Mouse (Mus musculus): ENCODE measurements around the gene Nol4l. TPM values are rescaled to one million over a fixed set of nuclear protein-coding genes. Genes with fewer than 3 reads are reported as not detected.

Gene Nol4l
- polyA plus RNA-seq (2012; ENCODE audit: insufficient read depth, insufficient read length, missing spikeins), result 15.9 and 19.2 TPM in 2 replicates

DNA sequence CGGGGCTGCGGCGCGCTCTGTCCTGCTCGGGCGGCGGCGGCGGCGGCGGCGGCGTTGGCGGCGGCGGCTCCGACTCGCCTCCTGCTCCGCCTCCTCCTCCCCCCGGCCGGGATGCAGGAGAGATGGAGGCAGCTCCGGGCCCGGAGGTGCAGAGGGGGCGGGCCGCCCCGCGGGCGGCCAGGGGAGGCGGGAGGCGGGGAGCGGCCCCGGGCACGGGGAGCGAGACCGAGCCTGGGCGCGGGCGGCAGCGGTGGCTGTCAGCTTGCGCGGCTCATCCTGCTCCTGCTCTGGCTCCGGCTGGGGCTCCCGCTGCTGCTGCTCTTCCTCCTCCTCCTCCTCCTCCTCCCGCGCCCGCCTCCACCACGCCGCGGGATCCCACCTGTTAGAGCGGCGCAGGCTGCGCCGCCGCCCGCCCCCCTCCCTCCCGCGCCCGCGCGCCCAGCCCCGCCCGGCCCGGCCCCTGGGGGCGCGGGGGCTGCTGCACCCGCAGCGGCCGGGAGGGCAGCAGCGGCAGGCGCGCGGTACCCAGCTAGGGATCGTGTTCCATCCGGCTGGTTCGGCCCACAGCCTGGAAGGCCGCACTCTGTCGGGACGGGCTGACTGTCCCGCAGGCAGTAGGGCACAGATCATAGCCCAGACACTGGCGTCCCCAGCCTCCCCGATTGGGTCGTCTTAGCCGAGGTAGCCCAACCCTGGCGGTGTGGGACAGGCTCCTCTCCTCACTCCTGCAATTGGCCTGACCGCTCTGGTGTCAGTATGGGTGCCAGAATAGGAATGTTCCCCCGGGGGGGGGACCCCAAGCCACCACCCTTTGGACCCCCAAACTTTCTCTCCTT is at the start of gene Nol4l:
TSS of gene Nol4l (minus strand) at position 41 of the 836 bp plus-strand sequence.
- TF ChIP-seq POLR2A (IDR thresholded peaks at IDR 0.05; ENCODE audit: borderline replicate concordance, low read depth, low read length), result no peak
- TF ChIP-seq CTCF (IDR thresholded peaks at IDR 0.05; ENCODE audit: low read depth, low read length), result no peak
- Histone ChIP-seq H3K4me3 (ENCODE audit: insufficient read depth, low read length) (peak within 1 kb of the TSS; percentile 98), H3K27ac (ENCODE audit: insufficient read depth, low read depth, low read length) (peak within 1 kb of the TSS; percentile 63), H3K4me1 (ENCODE audit: control insufficient read depth, insufficient read depth, low read length) (peaks cover 10% of the 10 kb centered on the region)

DNA sequence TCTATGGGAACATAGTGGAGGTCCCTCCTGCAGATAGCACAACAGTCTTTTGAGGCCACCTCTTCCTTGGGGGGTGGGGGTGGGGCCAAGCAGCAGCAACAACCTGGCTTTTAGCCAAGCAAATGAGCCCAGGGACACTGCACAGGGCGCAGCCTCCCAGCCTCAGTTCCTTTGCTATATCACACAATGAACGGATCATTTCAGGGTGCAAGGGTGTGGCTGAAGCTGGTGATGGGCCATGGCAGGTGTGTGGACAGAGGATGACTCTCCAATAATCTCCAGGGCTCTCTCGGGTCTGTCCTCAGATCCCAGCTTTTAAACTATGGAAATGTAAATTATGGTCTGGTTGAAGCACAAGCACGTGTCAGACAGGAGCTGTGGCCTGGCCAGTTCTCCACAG is 47.4 kb upstream of the Nol4l start:
- Histone ChIP-seq H3K27ac (ENCODE audit: insufficient read depth, low read depth, low read length) (no peak overlapping the region), H3K4me1 (ENCODE audit: control insufficient read depth, insufficient read depth, low read length) (peaks cover 4% of the 10 kb centered on the region)

DNA sequence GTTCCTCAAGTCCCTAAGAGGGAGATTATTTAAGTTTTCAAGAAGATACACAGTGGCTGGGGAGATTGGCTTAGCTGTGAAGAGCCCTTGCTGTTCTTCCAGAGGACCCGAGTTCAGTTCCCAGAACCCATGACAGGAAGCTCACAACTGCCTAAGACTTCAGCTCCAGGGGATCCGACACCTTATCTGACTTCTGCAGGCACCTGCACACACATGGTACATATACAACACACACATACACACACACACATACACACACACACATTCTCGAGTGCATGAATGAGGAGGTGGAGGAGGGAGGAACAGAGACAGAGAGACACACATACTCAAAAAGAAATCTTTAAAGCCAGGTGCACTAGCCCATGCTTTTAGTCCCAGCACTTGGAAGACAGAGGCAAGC is 46.4 kb upstream of the Nol4l start:
- Histone ChIP-seq H3K4me1 (ENCODE audit: control insufficient read depth, insufficient read depth, low read length) (peaks cover 4% of the 10 kb centered on the region), H3K4me3 (ENCODE audit: insufficient read depth, low read length) (no peak overlapping the region), H3K27ac (ENCODE audit: insufficient read depth, low read depth, low read length) (no peak overlapping the region)
- no peak for TF ChIP-seq CTCF (IDR thresholded peaks at IDR 0.05; ENCODE audit: low read depth, low read length)
- TF ChIP-seq POLR2A (IDR thresholded peaks at IDR 0.05; ENCODE audit: borderline replicate concordance, low read depth, low read length), result no peak

More for the DNA sequence above, 47.4 kb upstream of the Nol4l start:
- no peak overlapping the region for H3K4me3 ChIP-seq (ENCODE audit: insufficient read depth, low read length)
- TF ChIP-seq CTCF (IDR thresholded peaks at IDR 0.05; ENCODE audit: low read depth, low read length) (no peak), POLR2A (IDR thresholded peaks at IDR 0.05; ENCODE audit: borderline replicate concordance, low read depth, low read length) (no peak)

DNA sequence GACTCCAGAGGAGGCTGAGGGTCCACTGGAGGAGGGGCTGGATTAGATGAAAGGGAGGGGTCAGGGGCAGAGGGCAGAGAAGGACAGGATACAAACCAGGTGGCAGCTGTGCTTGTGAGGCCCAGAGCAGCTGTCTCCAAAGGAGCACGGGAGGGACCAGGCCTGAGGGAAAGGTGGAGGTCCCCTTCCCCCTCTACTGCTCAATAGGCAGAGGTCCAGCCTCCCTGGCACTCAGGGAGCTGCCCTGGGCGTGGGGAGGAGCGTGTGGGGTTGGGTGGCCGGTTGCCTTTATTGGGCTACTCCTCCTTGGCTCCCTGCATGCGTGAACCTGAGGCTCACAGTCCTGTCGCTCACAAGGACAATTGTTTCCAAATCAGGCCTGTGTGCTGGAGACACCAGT is 45.8 kb upstream of the Nol4l start:
- no peak for TF ChIP-seq POLR2A (IDR thresholded peaks at IDR 0.05; ENCODE audit: borderline replicate concordance, low read depth, low read length)
- TF ChIP-seq CTCF (IDR thresholded peaks at IDR 0.05; ENCODE audit: low read depth, low read length), result no peak
- H3K4me1 ChIP-seq (ENCODE audit: control insufficient read depth, insufficient read depth, low read length), result peaks cover 4% of the 10 kb centered on the region
- H3K27ac ChIP-seq (ENCODE audit: insufficient read depth, low read depth, low read length), result no peak overlapping the region
- no peak overlapping the region for H3K4me3 ChIP-seq (ENCODE audit: insufficient read depth, low read length)

DNA sequence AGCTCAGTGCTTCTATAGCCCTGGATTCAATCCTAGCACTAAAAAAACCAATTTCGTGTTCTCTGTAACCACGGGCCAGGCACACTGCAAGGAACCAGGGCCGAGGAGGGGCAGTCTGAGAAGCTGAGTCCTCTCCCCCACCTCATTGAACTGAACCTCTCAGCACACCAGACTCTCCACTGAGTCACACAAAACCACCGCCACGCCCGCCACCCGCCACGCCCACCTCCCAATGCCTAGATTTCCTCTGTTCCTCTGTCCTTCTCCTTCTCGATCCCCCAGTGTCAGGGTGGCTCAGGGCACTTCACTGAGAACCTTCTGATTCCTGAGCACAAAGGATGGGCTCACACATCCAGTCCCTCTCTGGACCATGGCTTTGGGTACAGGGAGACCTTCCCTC is 43.3 kb upstream of the Nol4l start:
- H3K4me3 ChIP-seq (ENCODE audit: insufficient read depth, low read length), result no peak overlapping the region
- peaks cover 4% of the 10 kb centered on the region for H3K4me1 ChIP-seq (ENCODE audit: control insufficient read depth, insufficient read depth, low read length)
- no peak overlapping the region for H3K27ac ChIP-seq (ENCODE audit: insufficient read depth, low read depth, low read length)
- TF ChIP-seq CTCF (IDR thresholded peaks at IDR 0.05; ENCODE audit: low read depth, low read length) (no peak), POLR2A (IDR thresholded peaks at IDR 0.05; ENCODE audit: borderline replicate concordance, low read depth, low read length) (no peak)

DNA sequence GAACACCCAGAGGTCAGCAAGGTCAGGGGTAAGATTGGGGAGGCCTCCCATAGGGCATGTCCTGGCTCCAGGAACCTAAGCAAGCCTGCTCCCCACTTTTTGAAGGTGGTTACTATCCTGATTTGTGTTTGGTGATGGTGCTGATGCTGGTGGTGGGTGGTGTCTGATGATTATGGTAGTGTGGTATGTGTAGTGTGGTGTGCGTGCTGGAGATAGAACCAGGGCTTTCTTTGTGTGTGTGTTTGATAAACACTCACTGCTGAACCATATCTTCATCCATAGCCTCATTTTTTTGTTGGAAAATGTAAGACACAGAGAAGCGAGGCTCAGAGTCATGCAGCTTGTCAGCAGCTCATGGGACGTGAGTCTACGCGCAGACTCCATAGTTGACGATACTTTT is 38.8 kb upstream of the Nol4l start:
- Histone ChIP-seq H3K4me3 (ENCODE audit: insufficient read depth, low read length) (no peak overlapping the region), H3K27ac (ENCODE audit: insufficient read depth, low read depth, low read length) (no peak overlapping the region), H3K4me1 (ENCODE audit: control insufficient read depth, insufficient read depth, low read length) (peaks cover 4% of the 10 kb centered on the region)
- TF ChIP-seq CTCF (IDR thresholded peaks at IDR 0.05; ENCODE audit: low read depth, low read length), result no peak
- no peak for TF ChIP-seq POLR2A (IDR thresholded peaks at IDR 0.05; ENCODE audit: borderline replicate concordance, low read depth, low read length)

DNA sequence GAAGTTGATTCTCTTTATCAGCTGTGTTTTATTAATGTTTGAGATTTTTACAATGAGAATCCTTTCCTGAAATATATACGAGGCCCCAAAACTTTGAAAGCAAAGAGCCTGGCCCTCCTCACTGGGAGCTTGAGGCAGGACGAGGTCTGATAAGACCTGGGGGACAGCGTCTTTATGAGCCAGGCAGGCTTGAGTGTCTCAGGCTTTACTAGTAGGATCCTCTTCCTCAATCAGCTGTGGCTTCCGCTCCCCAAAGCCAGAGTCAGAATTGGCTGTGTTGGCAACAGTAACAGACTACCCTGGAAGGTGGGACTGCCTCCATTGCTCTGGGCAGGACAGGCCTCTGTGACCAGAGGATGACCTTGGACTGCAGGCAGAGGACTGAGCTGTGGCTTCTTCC is 38.2 kb upstream of the Nol4l start:
- Histone ChIP-seq H3K4me1 (ENCODE audit: control insufficient read depth, insufficient read depth, low read length) (peaks cover 8% of the 10 kb centered on the region), H3K4me3 (ENCODE audit: insufficient read depth, low read length) (no peak overlapping the region), H3K27ac (ENCODE audit: insufficient read depth, low read depth, low read length) (no peak overlapping the region)
- no peak for TF ChIP-seq POLR2A (IDR thresholded peaks at IDR 0.05; ENCODE audit: borderline replicate concordance, low read depth, low read length)
- no peak for TF ChIP-seq CTCF (IDR thresholded peaks at IDR 0.05; ENCODE audit: low read depth, low read length)

DNA sequence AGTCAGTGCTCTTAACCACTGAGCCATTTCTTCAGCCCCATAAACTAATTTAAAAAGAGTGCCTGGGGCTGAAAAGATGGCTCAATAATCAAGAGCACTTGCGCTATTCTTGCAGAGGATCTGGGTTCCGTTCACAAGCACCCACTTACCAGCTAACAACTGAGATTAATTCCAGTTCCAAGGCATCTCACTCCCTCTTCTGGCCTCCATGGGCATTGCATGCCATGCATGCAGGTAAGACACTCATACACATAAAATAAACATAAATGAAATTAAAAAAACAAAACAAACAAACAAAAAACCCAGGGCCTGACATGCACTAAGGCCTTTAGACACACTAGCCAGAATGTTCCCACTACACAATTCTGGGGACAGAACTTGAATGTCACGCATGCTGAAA is 34.6 kb upstream of the Nol4l start:
- H3K4me1 ChIP-seq (ENCODE audit: control insufficient read depth, insufficient read depth, low read length), result peaks cover 34% of the 10 kb centered on the region
- no peak overlapping the region for H3K27ac ChIP-seq (ENCODE audit: insufficient read depth, low read depth, low read length)
- no peak overlapping the region for H3K4me3 ChIP-seq (ENCODE audit: insufficient read depth, low read length)
- TF ChIP-seq CTCF (IDR thresholded peaks at IDR 0.05; ENCODE audit: low read depth, low read length), result no peak
- no peak for TF ChIP-seq POLR2A (IDR thresholded peaks at IDR 0.05; ENCODE audit: borderline replicate concordance, low read depth, low read length)

DNA sequence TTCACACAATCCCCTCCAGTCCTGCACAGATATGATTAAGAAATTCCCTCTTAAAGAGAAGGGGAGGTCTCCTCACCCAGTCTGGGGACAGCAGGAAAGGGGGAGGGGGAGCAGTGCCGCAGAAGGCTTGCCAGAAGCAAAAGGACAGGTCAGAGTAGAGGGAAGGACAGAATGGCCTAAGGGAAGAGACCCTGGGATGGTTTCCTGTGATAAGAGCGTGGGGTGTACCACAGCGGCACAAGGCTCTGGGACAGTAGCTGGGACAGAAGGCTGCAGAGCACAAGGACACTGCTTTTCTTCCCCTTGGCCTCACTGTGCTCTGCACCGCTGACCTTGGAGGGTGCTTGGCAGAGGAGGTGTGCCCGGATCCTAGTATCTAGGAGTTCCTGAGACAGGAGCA is 31.8 kb upstream of the Nol4l start:
- H3K4me1 ChIP-seq (ENCODE audit: control insufficient read depth, insufficient read depth, low read length), result peaks cover 58% of the 10 kb centered on the region
- H3K4me3 ChIP-seq (ENCODE audit: insufficient read depth, low read length), result peak overlapping the region; percentile 39
- TF ChIP-seq CTCF (IDR thresholded peaks at IDR 0.05; ENCODE audit: low read depth, low read length) (no peak), POLR2A (IDR thresholded peaks at IDR 0.05; ENCODE audit: borderline replicate concordance, low read depth, low read length) (0 out of 2 replicates have a peak, but pooled peaks have one; percentile 66)
- peak overlapping the region; percentile 94 for H3K27ac ChIP-seq (ENCODE audit: insufficient read depth, low read depth, low read length)
